ENCODE assay signal across 16 mouse cellular contexts in genomic region chr3:53142528-53142927, GRCm38 (mm10).
DNase-seq lines count a peak whose midpoint lies in the region; ATAC-seq lines count a peak whose summit lies in the region.
"Had no signal": no experiment of that assay in that cellular context is flagged by ENCODE, and none has a peak within 500 bp of the region (broad histone marks: within the 10 kb centered on the region; RNA-seq: fewer than 3 reads in every experiment).

No protein-coding gene starts in this region.

- 88% methylated on average over 9 of the region's 9 CpGs for WGBS in kidney, embryonic 14.5 days

- intact Hi-C loops in heart, postnatal 14 days (cut with DNase I): loop anchor here (10.0 kb wide), 1 partner anchor 108 kb away; no protein-coding TSS in a partner anchor

- H3K36me3 ChIP-seq in kidney, embryonic 14.5 days (ENCODE audit: control insufficient read depth, insufficient read depth, low read length): no peaks in the 10 kb centered on the region
- H3K36me3 ChIP-seq: embryonic facial prominence, embryonic 15.5 days; forebrain, embryonic 15.5 days; G1E; hindbrain, embryonic 13.5 days; midbrain, embryonic 10.5 days had no signal

- no peak overlapping the region for H3K9ac ChIP-seq in kidney, embryonic 14.5 days (ENCODE audit: low read depth, low read length)
- H3K9ac ChIP-seq: embryonic facial prominence, embryonic 15.5 days; forebrain, embryonic 15.5 days; hindbrain, embryonic 13.5 days had no signal

- no peaks in the 10 kb centered on the region for H3K27me3 ChIP-seq in kidney, embryonic 14.5 days (ENCODE audit: control insufficient read depth, insufficient read depth, low read length)
- H3K27me3 ChIP-seq: embryonic facial prominence, embryonic 15.5 days; forebrain, embryonic 15.5 days; hindbrain, embryonic 13.5 days had no signal

- ATAC-seq in kidney, embryonic 14.5 days (ENCODE audit: low FRiP score, low TSS enrichment): no peak
- ATAC-seq in megakaryocyte progenitor cell, adult 5-6 weeks (replicated peaks; ENCODE audit: poor library complexity): no peak
- ATAC-seq: forebrain, embryonic 15.5 days; intestine, embryonic 16.5 days; lung, postnatal 0 days had no signal

- H3K4me2 ChIP-seq in kidney, embryonic 14.5 days (replicated peaks; ENCODE audit: low read depth, low read length): no peak overlapping the region
- H3K4me2 ChIP-seq: embryonic facial prominence, embryonic 15.5 days; forebrain, embryonic 15.5 days; hindbrain, embryonic 13.5 days; liver, embryonic 11.5 days had no signal

- no peaks in the 10 kb centered on the region for H3K4me1 ChIP-seq in kidney, embryonic 14.5 days (ENCODE audit: control insufficient read depth, insufficient read depth, low read length)
- H3K4me1 ChIP-seq: embryonic facial prominence, embryonic 15.5 days; forebrain, embryonic 15.5 days had no signal

- no peaks in the 10 kb centered on the region for H3K9me3 ChIP-seq in kidney, embryonic 14.5 days (ENCODE audit: control insufficient read depth, low read length)
- H3K9me3 ChIP-seq: embryonic facial prominence, embryonic 15.5 days; forebrain, embryonic 15.5 days; hindbrain, embryonic 13.5 days; midbrain, embryonic 10.5 days had no signal

- DNase-seq in gastrocnemius, adult 18-20 months (ENCODE audit: low spot score): peak; percentile 36
- no peak for DNase-seq in gastrocnemius, postnatal 10 days
- peak; percentile 10 for DNase-seq in kidney, postnatal 14 days
- DNase-seq in cerebellum, adult 9-10 months: peak; percentile 72
- peak; percentile 11 to 17 for DNase-seq in heart, postnatal 14 days
- DNase-seq: layer of hippocampus, adult 9-11 months had no signal

- no peak overlapping the region for H3K27ac ChIP-seq in kidney, embryonic 14.5 days (ENCODE audit: low read depth, low read length)
- H3K27ac ChIP-seq: embryonic facial prominence, embryonic 15.5 days; forebrain, embryonic 15.5 days; hindbrain, embryonic 13.5 days; midbrain, embryonic 10.5 days had no signal

- no peak overlapping the region for H3K4me3 ChIP-seq in kidney, embryonic 14.5 days (ENCODE audit: low read length)
- H3K4me3 ChIP-seq: embryonic facial prominence, embryonic 15.5 days; forebrain, embryonic 15.5 days; hindbrain, embryonic 13.5 days; midbrain, embryonic 10.5 days had no signal
